Mouse (Mus musculus): ENCODE data around the gene Setx.

DNA sequence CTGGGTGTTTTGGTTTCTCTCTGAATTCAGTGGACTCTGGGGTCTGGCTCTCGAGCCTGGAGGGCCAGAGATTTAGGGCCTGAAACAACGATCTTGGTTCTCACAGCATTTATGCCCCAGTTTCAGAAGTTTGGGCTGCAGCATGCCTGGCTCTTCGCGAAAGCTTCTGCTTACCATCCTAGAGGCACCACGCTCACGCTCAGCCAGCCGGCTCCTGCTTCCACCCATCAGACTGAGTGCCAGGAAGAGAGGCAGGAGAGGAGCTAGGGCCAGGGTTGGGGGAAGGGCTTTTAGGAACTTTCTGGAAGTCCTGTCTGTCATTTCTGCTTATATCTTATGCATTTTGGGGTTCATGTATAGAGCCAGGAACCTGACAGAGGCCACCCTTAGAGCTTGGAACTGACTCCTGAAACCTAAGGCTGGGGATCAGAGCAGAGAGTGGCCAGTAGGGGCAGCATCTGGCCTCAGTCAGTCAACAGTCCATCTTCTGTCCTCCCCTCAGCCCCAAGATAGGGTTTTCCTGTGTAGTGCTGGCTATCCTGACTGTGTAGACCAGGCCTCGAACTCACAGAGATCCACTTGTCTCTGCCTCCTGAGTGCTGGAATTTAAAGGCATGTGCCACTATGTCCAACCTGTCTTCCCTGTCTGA, 68.8 kb downstream of the Setx start:
- TF ChIP-seq POLR2A (IDR thresholded peaks at IDR 0.05; ENCODE audit: insufficient read length, low read depth) (no peak), TCF3 (IDR thresholded peaks at IDR 0.05; ENCODE audit: insufficient read length, low read depth) (no peak), MAX (IDR thresholded peaks at IDR 0.05; ENCODE audit: low read depth) (no peak), CEBPB (IDR thresholded peaks at IDR 0.05; ENCODE audit: insufficient read depth, poor library complexity, severe bottlenecking) (no peak), USF1 (IDR thresholded peaks at IDR 0.05; ENCODE audit: low read depth) (no peak), E2F4 (IDR thresholded peaks at IDR 0.05; ENCODE audit: insufficient read depth) (no peak), REST (IDR thresholded peaks at IDR 0.05; ENCODE audit: insufficient read depth, insufficient read length) (no peak), MYOD1 (IDR thresholded peaks at IDR 0.05; ENCODE audit: control insufficient read depth in 1 of 3, insufficient read length in 2 of 3, low read depth in 2 of 3) (no peak), TCF12 (IDR thresholded peaks at IDR 0.05; ENCODE audit: insufficient read depth, poor library complexity, severe bottlenecking) (no peak), MYOG (IDR thresholded peaks at IDR 0.05; ENCODE audit: control insufficient read depth in 1 of 3, insufficient read depth in 1 of 3, insufficient read length in 2 of 3, low read depth in 2 of 3) (no peak), POLR2AphosphoS2 (IDR thresholded peaks at IDR 0.05; ENCODE audit: insufficient read length, low read depth) (no peak), SRF (IDR thresholded peaks at IDR 0.05; ENCODE audit: control insufficient read depth, insufficient read length, low read depth) (no peak)
